Mouse (Mus musculus) cerebellum, adult 11 months (tissue): ENCODE results near the gene Npcd.
"Not testable (repeated sequence)": the region's sequence is repeated elsewhere in the genome, so short reads cannot be mapped to it uniquely, and the experiment has no call there.

Experiments
- DNase-seq: peaks from one replicate; pipeline ENCODE4 v3.0.0; 2022

The Npcd gene

GRCm38 (mm10) chr15:79829431-79829830 lies 4.6 kb downstream of the Npcd start:
- DNase-seq, result no peak

- DNase-seq, result peak; percentile 76
Measured at GRCm38 (mm10) chr15:79828366-79829035, 5.5 kb downstream of the Npcd start.

- no peak for DNase-seq
Measured at GRCm38 (mm10) chr15:79827778-79828210, 6.2 kb downstream of the Npcd start.

GRCm38 (mm10) chr15:79827061-79827777 lies 6.8 kb downstream of the Npcd start:
- DNase-seq, result no peak

GRCm38 (mm10) chr15:79826221-79826935 lies 7.7 kb downstream of the Npcd start:
- DNase-seq, result peak; percentile 32

- peak; percentile 35 for DNase-seq
Measured at GRCm38 (mm10) chr15:79825146-79825825, 8.8 kb downstream of the Npcd start.

GRCm38 (mm10) chr15:79823588-79824280 lies 10.3 kb downstream of the Npcd start:
- peak; percentile 32 for DNase-seq

- DNase-seq, result peak; percentile 31
Measured at GRCm38 (mm10) chr15:79822265-79823199, 11.5 kb downstream of the Npcd start.

GRCm38 (mm10) chr15:79818325-79818724 lies 15.7 kb downstream of the Npcd start:
- DNase-seq, result no peak

- DNase-seq, result no peak
Measured at GRCm38 (mm10) chr15:79813666-79814258, 20.3 kb downstream of the Npcd start.

GRCm38 (mm10) chr15:79812840-79813239 lies 21.2 kb downstream of the Npcd start:
- not testable (repeated sequence) for DNase-seq

GRCm38 (mm10) chr15:79810997-79811396 lies 23.0 kb downstream of the Npcd start:
- peak; percentile 37 for DNase-seq

- DNase-seq, result peak; percentile 85
Measured at GRCm38 (mm10) chr15:79810061-79810460, 24.0 kb downstream of the Npcd start.

GRCm38 (mm10) chr15:79808658-79809057 lies 25.4 kb downstream of the Npcd start:
- DNase-seq, result no peak

GRCm38 (mm10) chr15:79808114-79808513 lies 25.9 kb downstream of the Npcd start:
- DNase-seq, result no peak

GRCm38 (mm10) chr15:79807050-79807449 lies 27.0 kb downstream of the Npcd start:
- no peak for DNase-seq

- no peak for DNase-seq
Measured at GRCm38 (mm10) chr15:79805246-79805645, 28.8 kb downstream of the Npcd start.

- DNase-seq, result peak; percentile 74
Measured at GRCm38 (mm10) chr15:79804352-79805071, 29.5 kb downstream of the Npcd start, which contains the start of gene Nptxr. Nptxr (minus strand) TSS chr15:79804766.

- no peak for DNase-seq
Measured at GRCm38 (mm10) chr15:79803533-79804351, 30.3 kb downstream of the Npcd start.
